Mouse (Mus musculus) left cerebral cortex, postnatal 36 days (tissue): Measurements from ENCODE around the gene Nudt14. TPM values are rescaled to one million over a fixed set of nuclear protein-coding genes. Genes with fewer than 3 reads are reported as not detected.
A peak's percentile ranks its signal among the peaks of the same experiment; 100 is the strongest.

Source experiments
- DNase-seq, 2 experiments: peaks; one replicate each; pipeline ENCODE4 v3.0.0; 2021 to 2022; ENCODE audit warnings: low spot score in 2 of 2, mixed read lengths in 1 of 2
- intact Hi-C: fragments of 180-260 bp; cut with DNase I; formaldehyde crosslinking; loops from one replicate; pipeline ENCODE4 v1.15.1; 2025
- total RNA-seq, 2 experiments: library from RNA; stranded (reverse); gene quantifications; 2 replicates each; pipeline ENCODE4 v1.2.3; 2021

The Nudt14 gene
- total RNA-seq, 2 experiments from 2014 or later: 11.0 to 12.3 TPM

GRCm38 (mm10) chr12:112951150-112951842 is 9.4 kb upstream of the Nudt14 start:
- intact Hi-C loops: no loop called here
- no peak for DNase-seq

- DNase-seq: no peak
- intact Hi-C loops: no loop called here
Measured at GRCm38 (mm10) chr12:112950761-112951129, 8.8 kb upstream of the Nudt14 start.

- intact Hi-C loops: no loop called here
- DNase-seq: peak; percentile 92 to 94
Measured at GRCm38 (mm10) chr12:112950040-112950760, 8.3 kb upstream of the Nudt14 start.

GRCm38 (mm10) chr12:112947307-112947706 is 5.4 kb upstream of the Nudt14 start:
- intact Hi-C loops: no loop called here
- DNase-seq: no peak

GRCm38 (mm10) chr12:112943669-112944068 is 1.7 kb upstream of the Nudt14 start:
- intact Hi-C loops: loop anchor here (5.0 kb wide), 1 partner anchor 66 kb away; no protein-coding TSS in a partner anchor
- no peak for DNase-seq

GRCm38 (mm10) chr12:112941156-112941775 is 658 bp downstream of the Nudt14 start:
- DNase-seq: no peak
- intact Hi-C loops: loop anchor here (5.0 kb wide), 1 partner anchor 64 kb away; no protein-coding TSS in a partner anchor

- DNase-seq: no peak
- intact Hi-C loops: loop anchor here (5.0 kb wide), 1 partner anchor 63 kb away; no protein-coding TSS in a partner anchor
Measured at GRCm38 (mm10) chr12:112940710-112941109, 1.2 kb downstream of the Nudt14 start.

GRCm38 (mm10) chr12:112940238-112940637 is 1.7 kb downstream of the Nudt14 start:
- intact Hi-C loops: loop anchor here (5.0 kb wide), 1 partner anchor 63 kb away; no protein-coding TSS in a partner anchor
- DNase-seq: no peak

GRCm38 (mm10) chr12:112938873-112939565 is 2.9 kb downstream of the Nudt14 start:
- intact Hi-C loops: no loop called here
- DNase-seq: no peak

GRCm38 (mm10) chr12:112938366-112938765 is 3.6 kb downstream of the Nudt14 start:
- intact Hi-C loops: no loop called here
- no peak for DNase-seq

- DNase-seq: no peak
- intact Hi-C loops: no loop called here
Measured at GRCm38 (mm10) chr12:112937906-112938305, 4.0 kb downstream of the Nudt14 start.

GRCm38 (mm10) chr12:112932647-112933046 is 9.3 kb downstream of the Nudt14 start:
- intact Hi-C loops: no loop called here
- DNase-seq: no peak

GRCm38 (mm10) chr12:112929562-112930352 is 12.2 kb downstream of the Nudt14 start, which contains the start of gene Jag2:
Jag2 (minus strand) TSS chr12:112929776.
- intact Hi-C loops: loop anchor here (2.0 to 5.0 kb wide), 2 partner anchors 47 to 52 kb away; partner anchors contain the start of gene Btbd6
- DNase-seq: peak; percentile 79 to 81

- intact Hi-C loops: loop anchor here (2.0 to 5.0 kb wide), 2 partner anchors 48 to 51 kb away; partner anchors contain the start of gene Btbd6
Measured at GRCm38 (mm10) chr12:112928401-112929241, 13.3 kb downstream of the Nudt14 start.

GRCm38 (mm10) chr12:112927265-112927664 is 14.7 kb downstream of the Nudt14 start:
- intact Hi-C loops: loop anchor here (5.0 kb wide), 1 partner anchor 50 kb away; no protein-coding TSS in a partner anchor
- DNase-seq: no peak

More at GRCm38 (mm10) chr12:112928401-112929241, 13.3 kb downstream of the Nudt14 start:
- peak; percentile 76 to 85 for DNase-seq

GRCm38 (mm10) chr12:112925950-112926349 is 16.0 kb downstream of the Nudt14 start:
- intact Hi-C loops: loop anchor here (5.0 kb wide), 1 partner anchor 49 kb away; no protein-coding TSS in a partner anchor
- no peak for DNase-seq

GRCm38 (mm10) chr12:112922541-112922940 is 19.4 kb downstream of the Nudt14 start:
- DNase-seq: no peak
- intact Hi-C loops: no loop called here

GRCm38 (mm10) chr12:112921518-112921917 is 20.4 kb downstream of the Nudt14 start:
- no peak for DNase-seq
- intact Hi-C loops: no loop called here
